Mouse (Mus musculus): ENCODE measurements at regions not wholly inside any gene's neighbourhood (a gene's known extent, or its start where the extent isn't known, plus 50 kb on each side); places are given as distances from the start of the nearest gene placed in this dataset.

DNA sequence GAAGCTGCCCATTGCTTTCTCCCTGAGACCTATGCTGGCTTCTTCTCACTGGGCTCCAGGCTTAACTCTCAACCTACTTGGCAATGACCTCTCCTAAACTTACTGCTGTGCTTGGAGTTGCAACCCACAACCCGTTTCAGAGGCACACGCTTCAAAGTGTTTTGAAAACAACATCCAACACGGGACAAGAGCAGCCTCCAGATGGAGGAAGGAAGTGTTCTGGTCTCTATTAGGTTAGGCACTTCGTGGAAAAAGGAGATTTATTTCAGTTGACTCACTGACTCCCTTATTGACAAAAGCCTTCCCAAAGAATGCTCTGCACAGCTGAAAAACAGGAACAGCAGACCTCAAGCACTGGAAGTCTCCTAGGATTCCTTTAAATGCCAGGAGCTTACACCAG, 76.1 kb upstream of the Myo10 start:
- TF ChIP-seq CTCF (IDR thresholded peaks at IDR 0.05; ENCODE audit: insufficient read depth, low read length), result no peak
- no peak for TF ChIP-seq POLR2A (IDR thresholded peaks at IDR 0.05; ENCODE audit: borderline replicate concordance, extremely low read depth, low read depth, low read length)

Measured in lung, adult 2 months (tissue).